Mouse (Mus musculus) R1 (cell line): ENCODE results near the gene Tcf12.

Experiments
- DNase-seq: peaks from one replicate; pipeline ENCODE4 v3.0.0-alpha.2; 2018; ENCODE audit warnings: low read depth, low spot score

The Tcf12 gene

DNA sequence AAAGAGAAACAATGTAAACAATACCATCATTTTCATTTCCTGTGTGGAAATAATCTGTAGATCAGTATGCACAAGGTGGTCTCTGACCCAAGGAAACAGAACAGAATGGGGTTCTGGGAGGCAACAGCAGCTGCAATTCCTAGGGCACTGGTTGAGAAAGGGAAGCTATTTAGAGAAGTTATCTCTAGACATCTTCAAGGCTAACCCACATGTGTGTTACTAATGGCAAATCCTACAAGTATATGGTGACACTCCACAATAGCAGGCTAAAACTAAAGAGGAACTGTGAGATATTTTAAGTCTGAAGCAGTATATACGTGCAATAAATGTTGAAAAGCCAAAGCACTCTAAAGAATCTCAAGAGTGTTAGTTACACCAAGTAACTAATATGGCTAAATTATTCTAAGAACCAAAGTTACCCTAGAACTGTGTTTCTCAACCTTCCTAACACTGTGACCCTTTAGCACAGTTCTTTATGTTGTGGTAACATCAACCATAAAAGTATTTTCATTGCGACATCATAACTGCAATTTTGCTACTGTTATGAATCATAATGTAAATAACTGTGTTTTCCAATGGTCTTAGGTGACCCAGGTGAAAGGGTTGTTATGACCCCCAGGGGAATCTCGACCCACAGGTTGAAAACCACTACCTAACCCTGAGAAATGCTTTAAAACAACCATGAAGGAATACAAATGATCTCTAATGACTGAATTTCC, 22.6 kb downstream of the Tcf12 start:
- no peak for DNase-seq

DNA sequence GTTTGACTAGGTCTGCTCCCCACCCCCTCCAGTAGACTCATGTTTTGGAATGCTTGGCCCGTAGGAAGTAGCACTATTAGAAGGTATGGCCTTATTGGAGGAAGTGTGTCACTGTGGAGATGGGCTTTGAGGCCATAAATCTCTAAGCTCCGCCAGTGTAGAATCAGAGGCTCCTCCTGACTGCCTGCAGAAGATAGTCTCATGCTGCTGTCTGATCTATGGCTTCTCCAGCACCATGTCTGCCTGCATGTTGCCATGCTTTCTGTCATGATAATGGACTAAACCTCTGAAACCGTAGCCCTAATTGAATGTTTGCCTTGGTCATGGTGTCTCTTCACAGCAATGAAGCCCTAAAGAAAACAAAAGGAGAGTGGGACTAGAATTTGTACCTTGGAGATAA, 26.7 kb downstream of the Tcf12 start:
- DNase-seq, result no peak

DNA sequence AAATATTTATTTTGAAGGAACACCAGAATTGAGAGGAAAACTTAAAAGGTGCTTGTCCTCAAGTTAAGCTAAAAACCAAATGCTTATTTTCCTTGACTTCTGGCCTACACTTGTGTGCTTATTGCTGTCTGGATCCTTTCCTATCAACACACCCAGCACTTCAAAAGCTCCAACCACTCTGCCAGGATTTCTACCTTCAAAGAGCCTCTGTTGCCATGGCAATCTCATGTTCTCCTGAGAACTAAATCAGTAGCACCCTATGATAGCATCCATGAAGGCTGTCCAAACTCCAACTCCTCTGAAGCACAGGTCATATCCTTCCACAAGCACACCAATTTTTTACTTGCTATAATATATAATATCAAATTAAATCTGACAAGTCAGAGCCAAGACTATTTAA, 27.5 kb downstream of the Tcf12 start:
- peak; percentile 30 for DNase-seq

DNA sequence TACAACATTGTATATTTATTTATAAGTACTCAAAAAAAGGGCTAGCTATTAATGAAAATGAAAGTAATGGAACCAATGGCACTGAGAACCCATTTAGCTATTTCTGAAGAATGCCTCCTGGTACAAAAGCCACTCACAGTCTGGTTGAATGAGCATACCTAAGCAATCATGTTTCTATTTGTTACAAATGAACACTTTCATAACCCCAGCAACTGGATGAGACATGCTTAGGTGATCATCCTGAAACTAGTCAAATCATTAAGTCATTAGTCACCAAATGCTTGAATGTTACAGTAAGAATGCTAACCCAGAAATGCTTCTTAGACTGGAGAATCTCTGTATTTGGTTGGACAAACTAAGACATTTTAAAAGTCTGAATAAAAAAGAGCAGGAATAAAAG, 35.5 kb downstream of the Tcf12 start:
- no peak for DNase-seq

DNA sequence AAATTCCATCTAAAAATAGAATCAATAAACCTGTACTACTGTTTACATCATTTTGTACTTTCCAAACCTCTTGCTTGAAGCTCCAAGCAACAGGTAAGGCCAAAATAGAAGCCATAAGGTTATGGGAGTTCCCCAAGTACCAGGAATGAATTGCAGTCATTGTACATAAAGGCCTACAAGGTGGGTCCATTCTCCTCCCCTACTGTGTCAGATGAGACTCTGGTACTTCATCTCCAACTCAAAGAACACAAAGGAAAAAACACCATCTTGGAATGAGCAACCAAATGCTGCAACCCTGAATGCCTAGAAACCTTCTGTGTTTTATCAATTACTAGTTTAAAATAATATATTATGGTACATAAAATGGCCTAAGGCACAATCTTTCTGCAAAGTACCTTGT, 45.5 kb downstream of the Tcf12 start:
- peak; percentile 56 for DNase-seq

DNA sequence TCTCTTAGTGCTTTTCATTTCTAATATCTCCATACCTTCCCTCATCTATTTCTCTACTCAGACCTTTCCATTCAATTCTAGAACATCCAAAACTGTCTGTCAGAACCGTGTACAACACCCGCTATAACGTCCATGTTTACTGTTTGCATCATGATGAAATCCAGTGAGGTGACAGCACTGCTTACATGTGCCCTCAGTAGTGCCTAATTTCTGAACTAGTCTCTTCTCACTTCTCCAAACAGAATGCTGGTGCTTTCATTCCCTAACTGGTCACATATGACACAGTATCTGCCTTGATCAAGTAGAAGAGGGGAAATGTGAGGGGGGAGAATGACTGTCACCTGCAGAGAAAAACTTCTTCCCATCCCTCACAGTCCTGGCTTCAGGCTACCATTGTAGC, 58.5 kb downstream of the Tcf12 start:
- DNase-seq, result no peak

DNA sequence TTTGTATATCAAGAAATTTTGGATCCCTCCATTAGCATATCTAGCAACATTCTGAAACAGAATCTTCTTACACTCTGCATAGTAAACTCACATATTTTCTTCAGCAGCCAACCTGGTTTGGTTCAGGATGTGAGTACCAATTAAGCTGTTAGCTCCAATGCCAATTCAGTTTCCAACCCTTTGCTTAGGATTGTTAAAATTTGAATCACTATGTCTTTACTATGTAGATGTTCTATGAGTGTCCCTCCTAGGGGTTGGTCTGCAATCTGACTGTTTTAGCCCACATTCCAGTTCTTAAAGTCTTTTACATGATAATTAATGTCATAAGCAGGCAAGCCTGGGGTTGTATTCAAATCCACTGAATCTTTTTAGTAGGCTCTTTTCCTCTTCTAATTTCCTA, 71.5 kb downstream of the Tcf12 start:
- peak; percentile 54 for DNase-seq

DNA sequence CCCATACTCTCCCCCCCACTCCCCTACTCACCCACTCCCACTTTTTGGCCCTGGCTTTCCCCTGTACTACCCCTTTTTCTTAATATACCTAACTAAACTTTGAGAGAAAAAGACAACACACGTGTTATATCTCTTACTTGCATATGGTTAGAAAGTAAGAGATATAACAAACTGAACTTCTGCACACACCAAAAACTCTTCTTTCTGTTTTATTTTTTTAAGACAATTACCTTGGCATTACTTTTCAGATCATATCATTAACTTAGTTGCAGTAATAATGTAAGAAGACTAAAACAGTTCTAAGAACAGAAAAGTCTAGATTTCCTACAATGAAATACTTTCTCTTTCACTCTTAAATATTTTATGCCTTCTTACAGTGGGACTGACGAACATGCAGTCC, 72.3 kb downstream of the Tcf12 start:
- DNase-seq, result no peak

DNA sequence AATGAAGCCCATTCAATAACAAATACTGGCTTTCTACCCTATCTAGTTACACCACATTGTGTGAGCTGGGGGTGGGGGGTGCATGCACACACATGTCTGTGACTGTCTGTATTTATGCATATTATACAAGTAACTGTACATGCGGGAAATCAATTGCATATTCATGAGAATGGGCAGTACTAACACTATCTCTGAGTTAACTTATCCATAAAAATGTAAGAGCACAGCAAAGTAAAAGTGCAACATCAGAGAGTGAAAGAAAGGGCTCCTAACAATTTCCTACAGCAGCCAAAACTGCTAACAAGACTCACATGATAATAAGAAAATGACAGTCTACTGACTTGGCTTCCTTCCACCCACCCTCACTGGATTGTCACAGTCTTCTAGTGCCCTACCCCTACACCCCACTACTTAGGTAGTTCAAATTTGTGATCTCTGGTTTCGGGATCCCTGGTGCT, 74.6 kb downstream of the Tcf12 start:
- DNase-seq, result no peak

DNA sequence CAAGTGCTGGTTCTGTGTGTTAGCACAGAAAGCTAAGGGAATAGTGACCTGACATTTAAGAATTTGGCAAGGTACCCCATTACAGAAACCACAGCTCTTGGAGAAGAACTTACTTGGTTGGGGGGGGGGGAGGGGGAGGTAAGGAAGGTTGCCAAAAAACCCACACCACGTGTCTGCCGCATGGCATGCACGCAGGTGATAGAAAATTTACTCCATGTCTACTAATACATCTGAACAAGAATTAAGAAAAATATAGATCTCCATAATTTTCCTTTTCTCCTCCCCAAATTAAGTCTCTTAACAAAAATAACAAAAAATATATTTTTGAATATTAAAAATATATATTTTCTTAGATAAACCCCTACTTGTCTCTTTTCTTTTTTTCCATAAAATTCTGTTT, 75.4 kb downstream of the Tcf12 start:
- no peak for DNase-seq

DNA sequence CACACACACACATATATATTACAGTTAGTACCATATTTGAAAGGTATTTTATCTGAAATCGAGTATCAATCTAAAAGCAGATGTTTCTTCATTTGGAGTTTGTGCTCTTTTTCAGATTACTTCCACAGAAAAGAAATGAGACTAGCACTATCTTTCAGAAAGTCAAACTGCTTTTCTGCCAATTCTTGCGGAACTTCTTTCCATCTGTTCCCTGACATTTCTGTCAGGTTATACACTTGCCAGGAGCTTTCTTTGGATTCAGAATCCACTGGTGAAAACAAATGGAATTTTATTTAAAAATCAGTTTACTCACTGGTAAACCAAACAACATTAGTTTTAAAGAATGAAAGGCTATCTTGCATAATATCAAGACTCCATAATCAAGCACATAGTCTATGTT, 78.4 kb downstream of the Tcf12 start:
- DNase-seq, result no peak

DNA sequence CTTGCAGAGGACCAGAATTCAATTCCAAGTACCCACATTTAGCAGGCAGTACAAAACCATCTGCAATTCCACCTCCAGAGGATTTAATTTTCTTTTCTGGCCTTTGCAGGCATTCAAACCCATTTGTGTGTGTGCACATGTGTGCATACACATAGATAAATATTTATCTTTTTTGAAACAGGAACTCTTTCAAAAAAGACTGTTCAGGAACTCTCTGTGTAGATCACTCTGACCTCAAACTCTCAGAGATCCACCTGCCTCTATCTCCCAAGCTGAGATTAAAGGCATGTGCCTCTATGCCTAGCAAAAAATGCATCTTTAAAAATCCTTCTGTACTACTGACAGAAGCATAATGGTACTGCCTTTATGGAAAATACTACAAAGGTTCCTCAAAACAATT, 81.4 kb downstream of the Tcf12 start:
- no peak for DNase-seq

DNA sequence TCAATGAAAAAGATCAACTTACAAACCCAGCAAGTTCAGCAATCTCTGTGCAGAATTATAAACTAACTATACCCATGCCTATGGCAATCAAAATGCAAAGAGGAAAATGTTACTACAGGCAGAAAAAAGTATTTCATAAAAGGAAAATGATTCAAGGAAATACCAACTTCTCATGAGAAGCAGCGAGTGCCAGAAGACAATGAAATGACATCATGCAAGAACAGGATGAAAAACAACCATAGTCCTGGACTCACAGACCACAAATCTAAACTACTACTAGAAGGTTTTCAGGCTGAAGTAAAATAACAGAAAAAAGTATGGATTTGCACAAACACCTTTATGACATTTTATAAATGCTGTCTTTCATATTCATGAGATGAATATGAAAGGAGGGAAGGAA, 82.1 kb downstream of the Tcf12 start:
- no peak for DNase-seq

DNA sequence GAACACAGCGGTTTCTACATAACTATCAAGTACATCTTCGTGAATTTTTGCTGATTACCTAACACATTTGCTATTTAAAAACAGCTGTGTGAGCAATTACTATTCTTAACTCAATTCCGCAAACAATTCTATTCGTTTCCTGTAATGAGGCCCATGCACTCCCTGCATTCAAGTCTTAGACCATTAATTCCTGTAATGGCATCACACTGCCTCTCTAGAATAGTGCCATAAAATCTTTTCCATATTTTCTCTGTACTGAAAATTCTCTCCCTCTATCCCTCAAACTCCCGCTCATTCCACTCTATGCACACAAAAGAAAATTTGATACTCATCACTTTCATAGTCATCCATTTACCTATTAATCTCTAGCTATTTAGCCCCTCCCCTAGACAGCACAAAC, 88.4 kb downstream of the Tcf12 start:
- no peak for DNase-seq

DNA sequence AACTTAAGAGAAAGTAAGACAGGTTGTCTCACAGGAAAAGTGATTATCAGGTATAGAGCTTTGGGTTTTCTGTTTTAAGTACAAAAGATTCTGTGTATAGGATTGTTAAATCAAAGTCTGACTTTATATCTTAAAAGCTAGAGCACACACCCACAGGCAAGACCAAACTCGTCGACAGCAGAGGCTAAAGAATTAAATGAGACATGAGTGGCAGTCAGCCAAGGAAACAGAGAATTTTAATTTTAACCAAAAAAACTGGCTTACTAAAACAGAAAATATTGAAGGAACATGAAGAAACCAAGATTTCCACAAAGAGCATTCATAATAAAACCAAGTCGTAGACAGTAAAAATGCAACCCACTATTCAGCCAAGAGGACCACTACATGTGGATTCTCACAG, 90.2 kb downstream of the Tcf12 start:
- no peak for DNase-seq

DNA sequence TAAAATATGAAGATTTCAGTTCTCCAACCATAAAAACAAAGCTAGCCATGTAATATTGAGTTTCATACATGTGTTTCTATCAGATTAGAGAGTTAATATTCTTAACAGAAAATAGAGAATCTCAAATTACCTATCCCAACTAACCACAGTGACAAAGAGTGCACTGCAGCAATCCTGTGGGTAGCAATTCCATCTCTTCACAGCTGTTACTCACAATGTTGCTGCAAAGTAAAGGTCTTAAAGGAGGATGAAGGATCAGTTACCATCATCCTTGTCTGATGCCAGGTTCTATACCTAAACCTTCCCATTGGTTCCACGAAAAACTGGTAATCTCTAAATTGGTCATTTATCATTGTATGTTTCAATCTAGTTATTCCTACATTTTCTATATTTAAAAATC, 95.7 kb downstream of the Tcf12 start:
- DNase-seq, result no peak

DNA sequence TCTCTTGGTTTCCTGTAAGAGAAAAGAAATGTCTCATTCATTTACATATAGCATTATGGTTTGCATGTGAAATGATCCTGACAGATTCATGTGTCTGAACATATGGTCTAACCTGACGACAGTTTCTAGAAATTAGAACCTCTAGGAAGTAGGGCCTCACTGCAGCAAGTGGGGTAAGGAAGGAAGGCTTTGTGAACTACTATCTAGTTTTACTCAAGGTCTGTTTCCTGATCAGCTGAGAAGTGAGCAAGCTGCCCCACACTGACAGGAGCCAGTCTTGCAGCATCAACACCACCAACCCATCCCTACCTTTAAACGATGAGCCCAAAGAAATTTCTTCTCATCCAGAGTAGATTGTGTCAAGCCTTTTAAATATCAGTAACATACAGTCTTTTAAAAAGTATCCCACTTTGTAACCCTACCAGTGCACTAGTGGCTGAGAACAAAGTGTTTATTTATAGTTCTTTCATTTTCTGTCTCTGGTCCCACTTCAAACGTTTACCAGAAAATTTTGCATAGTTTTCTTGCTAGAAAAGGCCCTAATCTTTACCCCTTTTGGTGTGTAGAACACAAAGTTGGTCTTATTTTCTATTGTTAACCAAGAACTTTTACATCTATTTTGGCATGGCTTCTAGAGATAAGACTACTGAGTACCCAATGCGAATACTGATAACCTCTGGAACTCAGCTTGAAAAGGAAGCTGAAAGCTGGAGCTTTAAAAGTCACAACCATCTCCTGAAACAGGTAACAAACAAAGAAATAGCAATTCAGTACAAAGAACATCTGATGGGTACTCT, 96.9 kb downstream of the Tcf12 start:
- DNase-seq, result no peak

DNA sequence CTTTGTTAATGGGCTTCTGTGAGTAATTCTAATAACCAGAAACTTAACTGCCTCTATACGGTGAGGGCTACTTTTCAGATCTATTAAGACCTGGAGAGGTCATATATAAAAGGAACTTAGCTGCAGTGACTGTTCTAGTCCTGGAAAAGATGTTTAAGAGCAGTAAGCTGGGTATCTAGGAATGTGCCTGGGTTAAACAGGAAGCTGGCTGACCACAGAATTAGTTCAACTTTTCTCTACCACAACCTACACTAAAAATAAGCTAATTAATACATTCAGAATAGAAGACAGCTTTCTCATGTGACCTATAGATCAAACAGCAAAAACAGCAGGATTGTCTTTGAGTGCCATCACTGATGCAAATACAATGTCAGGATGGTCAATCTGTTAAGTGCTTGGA, 98.1 kb downstream of the Tcf12 start:
- no peak for DNase-seq

DNA sequence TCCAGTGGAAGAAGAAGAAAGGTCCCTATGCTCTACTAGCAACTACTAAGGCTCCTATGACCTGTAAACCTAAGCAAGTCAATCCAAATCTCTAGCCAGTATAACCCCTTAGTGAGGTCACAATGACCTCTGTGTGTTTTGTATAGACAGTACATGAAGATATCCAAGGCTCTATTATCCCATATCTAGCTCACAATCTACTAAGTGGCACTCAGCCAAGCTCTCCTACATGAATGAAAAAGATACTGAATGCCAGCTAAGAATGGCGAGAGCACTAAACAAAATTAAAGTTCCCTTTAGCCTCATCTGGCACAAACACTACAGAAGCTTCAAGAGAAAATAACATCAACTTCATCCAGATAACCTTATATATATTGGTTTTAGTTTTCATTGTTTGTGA, 103.0 kb downstream of the Tcf12 start:
- DNase-seq, result no peak

DNA sequence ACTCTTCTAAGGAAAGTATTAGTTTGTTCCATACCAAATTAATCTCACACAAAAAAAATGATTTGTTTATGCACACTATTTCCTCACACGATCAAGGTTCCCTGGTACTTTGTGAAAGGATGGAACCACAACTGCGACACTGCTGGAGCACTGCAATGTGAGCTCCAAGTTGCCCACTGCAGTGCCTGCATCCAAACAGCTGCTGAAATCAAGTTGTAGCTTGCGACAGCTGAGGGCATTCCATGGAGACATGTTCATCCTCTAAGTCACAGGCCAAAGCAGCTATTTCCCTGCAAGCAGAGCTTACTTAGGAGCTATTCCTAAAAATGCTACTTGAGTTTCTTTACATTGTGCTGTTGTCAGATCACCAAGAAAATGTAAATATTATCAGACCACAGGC, 120.5 kb downstream of the Tcf12 start:
- DNase-seq, result no peak

DNA sequence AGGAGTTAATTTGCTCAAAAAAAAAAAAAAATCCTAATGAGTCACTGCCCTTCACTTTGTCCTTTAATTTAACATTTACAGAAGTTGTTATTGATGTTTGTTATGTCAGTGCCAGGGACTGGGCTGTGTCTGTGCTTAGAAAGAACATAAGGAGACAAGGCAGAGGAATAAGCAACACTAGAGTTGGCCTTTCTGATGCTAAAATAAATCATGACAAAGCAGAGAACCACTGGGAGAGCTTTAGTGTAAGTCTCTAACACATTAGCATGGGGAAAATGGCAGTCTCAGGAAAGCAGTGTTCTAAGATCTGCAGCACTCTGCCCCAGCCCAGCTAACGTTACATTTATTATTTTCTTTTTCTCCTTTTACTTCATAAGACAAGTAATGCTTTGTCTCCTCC, 121.3 kb downstream of the Tcf12 start:
- DNase-seq, result peak; percentile 66

DNA sequence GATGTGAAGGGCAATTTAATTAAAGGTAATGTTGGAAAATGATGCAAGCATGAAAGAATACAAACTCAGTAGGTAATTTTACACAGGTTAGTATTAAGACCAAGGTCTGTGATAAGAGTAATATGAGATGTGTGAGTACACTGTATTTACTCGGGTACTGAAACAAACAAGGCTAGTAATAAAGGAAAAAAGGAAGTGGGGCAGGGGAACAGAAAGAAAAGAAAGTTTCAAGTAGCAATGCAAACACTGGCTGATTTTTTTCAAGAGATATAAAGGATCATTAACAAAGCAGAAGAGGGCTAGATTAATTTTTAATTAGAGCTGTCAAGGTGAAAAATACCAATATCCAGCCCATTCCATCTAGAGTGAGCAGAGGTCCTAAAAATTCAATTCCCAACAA, 122.0 kb downstream of the Tcf12 start:
- no peak for DNase-seq

DNA sequence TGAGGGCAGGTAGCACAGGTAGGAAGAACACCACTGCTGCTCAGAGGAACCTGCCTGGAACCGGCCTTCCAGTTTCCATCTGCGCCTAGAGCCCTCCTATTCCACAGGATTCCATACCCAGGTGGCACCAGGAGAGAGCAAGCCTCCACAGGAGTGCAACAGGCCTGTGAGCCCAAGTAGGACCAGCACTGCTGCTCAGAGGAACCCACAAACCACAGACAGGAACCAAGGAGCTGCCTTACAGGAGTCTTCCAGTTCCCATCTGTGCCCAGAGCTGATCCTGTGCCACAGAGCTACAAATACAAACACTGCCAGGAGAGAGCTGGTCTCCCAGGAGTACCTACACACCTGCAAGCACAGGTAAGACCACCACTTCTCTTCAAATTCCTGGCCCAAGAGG, 125.0 kb downstream of the Tcf12 start:
- DNase-seq, result no peak
